Mouse (Mus musculus): ENCODE results near the gene Lsg1. TPM values are rescaled to one million over a fixed set of nuclear protein-coding genes. Genes with fewer than 3 reads are reported as not detected.

Gene Lsg1
- polyA plus RNA-seq, 1 experiment from 2014 or later: 62.2 TPM

- Histone ChIP-seq H3K9ac (replicated peaks; ENCODE audit: low read length) (peak overlapping the region; percentile 78), H3K36me3 (ENCODE audit: insufficient read depth, low read length) (peaks cover 32% of the 10 kb centered on the region), H3K4me2 (replicated peaks; ENCODE audit: low read depth, low read length) (peak overlapping the region; percentile 97), H3K27me3 (ENCODE audit: insufficient read depth, low read length) (no peaks in the 10 kb centered on the region), H3K9me3 (ENCODE audit: low read length) (no peaks in the 10 kb centered on the region), H3K27ac (ENCODE audit: low read length) (peak overlapping the region; percentile 60), H3K4me1 (ENCODE audit: insufficient read depth, low read length) (peaks cover 12% of the 10 kb centered on the region), H3K4me3 (ENCODE audit: low read length) (peak overlapping the region; percentile 85)
- ATAC-seq (ENCODE audit: low FRiP score, low TSS enrichment): no peak
- WGBS: 3% methylated on average over 19 of the region's 19 CpGs
Observed at GRCm38 (mm10) chr16:30586935-30587493, 378 bp downstream of the Lsg1 start.

GRCm38 (mm10) chr16:30580765-30581164 lies 6.6 kb downstream of the Lsg1 start:
- 85% methylated on average over 5 of the region's 5 CpGs for WGBS
- ATAC-seq (ENCODE audit: low FRiP score, low TSS enrichment): no peak

GRCm38 (mm10) chr16:30576392-30576791 lies 11.0 kb downstream of the Lsg1 start:
- peaks cover 72% of the 10 kb centered on the region for H3K36me3 ChIP-seq (ENCODE audit: insufficient read depth, low read length)
- no peak overlapping the region for H3K27ac ChIP-seq (ENCODE audit: low read length)
- no peak overlapping the region for H3K4me2 ChIP-seq (replicated peaks; ENCODE audit: low read depth, low read length)
- H3K4me3 ChIP-seq (ENCODE audit: low read length): no peak overlapping the region
- H3K4me1 ChIP-seq (ENCODE audit: insufficient read depth, low read length): no peaks in the 10 kb centered on the region
- no peak overlapping the region for H3K9ac ChIP-seq (replicated peaks; ENCODE audit: low read length)
- ATAC-seq (ENCODE audit: low FRiP score, low TSS enrichment): no peak
- H3K9me3 ChIP-seq (ENCODE audit: low read length): no peaks in the 10 kb centered on the region
- H3K27me3 ChIP-seq (ENCODE audit: insufficient read depth, low read length): no peaks in the 10 kb centered on the region
- WGBS: 85% methylated on average over 1 of the region's 1 CpGs

More at GRCm38 (mm10) chr16:30580765-30581164, 6.6 kb downstream of the Lsg1 start:
- Histone ChIP-seq H3K9me3 (ENCODE audit: low read length) (no peaks in the 10 kb centered on the region), H3K27ac (ENCODE audit: low read length) (no peak overlapping the region), H3K27me3 (ENCODE audit: insufficient read depth, low read length) (no peaks in the 10 kb centered on the region), H3K36me3 (ENCODE audit: insufficient read depth, low read length) (peaks cover 82% of the 10 kb centered on the region), H3K4me1 (ENCODE audit: insufficient read depth, low read length) (no peaks in the 10 kb centered on the region), H3K9ac (replicated peaks; ENCODE audit: low read length) (no peak overlapping the region), H3K4me3 (ENCODE audit: low read length) (no peak overlapping the region), H3K4me2 (replicated peaks; ENCODE audit: low read depth, low read length) (no peak overlapping the region)

- Histone ChIP-seq H3K4me2 (replicated peaks; ENCODE audit: low read depth, low read length) (no peak overlapping the region), H3K4me3 (ENCODE audit: low read length) (no peak overlapping the region), H3K27me3 (ENCODE audit: insufficient read depth, low read length) (no peaks in the 10 kb centered on the region), H3K27ac (ENCODE audit: low read length) (no peak overlapping the region), H3K9ac (replicated peaks; ENCODE audit: low read length) (no peak overlapping the region), H3K36me3 (ENCODE audit: insufficient read depth, low read length) (peaks cover 76% of the 10 kb centered on the region), H3K9me3 (ENCODE audit: low read length) (no peaks in the 10 kb centered on the region), H3K4me1 (ENCODE audit: insufficient read depth, low read length) (no peaks in the 10 kb centered on the region)
- ATAC-seq (ENCODE audit: low FRiP score, low TSS enrichment): no peak
- 86% methylated on average over 7 of the region's 7 CpGs for WGBS
Observed at GRCm38 (mm10) chr16:30575815-30576214, 11.6 kb downstream of the Lsg1 start.

- no peaks in the 10 kb centered on the region for H3K9me3 ChIP-seq (ENCODE audit: low read length)
- ATAC-seq (ENCODE audit: low FRiP score, low TSS enrichment): no peak
- H3K9ac ChIP-seq (replicated peaks; ENCODE audit: low read length): no peak overlapping the region
- H3K36me3 ChIP-seq (ENCODE audit: insufficient read depth, low read length): peaks cover 76% of the 10 kb centered on the region
- H3K27me3 ChIP-seq (ENCODE audit: insufficient read depth, low read length): no peaks in the 10 kb centered on the region
- H3K27ac ChIP-seq (ENCODE audit: low read length): no peak overlapping the region
- H3K4me2 ChIP-seq (replicated peaks; ENCODE audit: low read depth, low read length): no peak overlapping the region
- 57% methylated on average over 4 of the region's 4 CpGs for WGBS
- no peak overlapping the region for H3K4me3 ChIP-seq (ENCODE audit: low read length)
- H3K4me1 ChIP-seq (ENCODE audit: insufficient read depth, low read length): no peaks in the 10 kb centered on the region
Observed at GRCm38 (mm10) chr16:30572239-30572638, 15.2 kb downstream of the Lsg1 start.

- Histone ChIP-seq H3K9ac (replicated peaks; ENCODE audit: low read length) (no peak overlapping the region), H3K9me3 (ENCODE audit: low read length) (no peaks in the 10 kb centered on the region), H3K27me3 (ENCODE audit: insufficient read depth, low read length) (no peaks in the 10 kb centered on the region), H3K4me1 (ENCODE audit: insufficient read depth, low read length) (no peaks in the 10 kb centered on the region), H3K36me3 (ENCODE audit: insufficient read depth, low read length) (peaks cover 77% of the 10 kb centered on the region), H3K4me3 (ENCODE audit: low read length) (no peak overlapping the region), H3K4me2 (replicated peaks; ENCODE audit: low read depth, low read length) (no peak overlapping the region), H3K27ac (ENCODE audit: low read length) (no peak overlapping the region)
- no peak for ATAC-seq (ENCODE audit: low FRiP score, low TSS enrichment)
- 96% methylated on average over 5 of the region's 5 CpGs for WGBS
Observed at GRCm38 (mm10) chr16:30571378-30571777, 16.0 kb downstream of the Lsg1 start.

GRCm38 (mm10) chr16:30570173-30570572 lies 17.2 kb downstream of the Lsg1 start:
- H3K4me2 ChIP-seq (replicated peaks; ENCODE audit: low read depth, low read length): no peak overlapping the region
- 94% methylated on average over 4 of the region's 4 CpGs for WGBS
- H3K27me3 ChIP-seq (ENCODE audit: insufficient read depth, low read length): no peaks in the 10 kb centered on the region
- no peak overlapping the region for H3K27ac ChIP-seq (ENCODE audit: low read length)
- H3K4me3 ChIP-seq (ENCODE audit: low read length): no peak overlapping the region
- peaks cover 76% of the 10 kb centered on the region for H3K36me3 ChIP-seq (ENCODE audit: insufficient read depth, low read length)
- H3K9ac ChIP-seq (replicated peaks; ENCODE audit: low read length): no peak overlapping the region
- ATAC-seq (ENCODE audit: low FRiP score, low TSS enrichment): no peak
- H3K4me1 ChIP-seq (ENCODE audit: insufficient read depth, low read length): no peaks in the 10 kb centered on the region
- H3K9me3 ChIP-seq (ENCODE audit: low read length): no peaks in the 10 kb centered on the region

GRCm38 (mm10) chr16:30565631-30566030 lies 21.8 kb downstream of the Lsg1 start:
- peaks cover 85% of the 10 kb centered on the region for H3K36me3 ChIP-seq (ENCODE audit: insufficient read depth, low read length)
- H3K27ac ChIP-seq (ENCODE audit: low read length): no peak overlapping the region
- H3K4me2 ChIP-seq (replicated peaks; ENCODE audit: low read depth, low read length): no peak overlapping the region
- no peaks in the 10 kb centered on the region for H3K27me3 ChIP-seq (ENCODE audit: insufficient read depth, low read length)
- H3K4me1 ChIP-seq (ENCODE audit: insufficient read depth, low read length): no peaks in the 10 kb centered on the region
- H3K9me3 ChIP-seq (ENCODE audit: low read length): no peaks in the 10 kb centered on the region
- ATAC-seq (ENCODE audit: low FRiP score, low TSS enrichment): no peak
- H3K4me3 ChIP-seq (ENCODE audit: low read length): no peak overlapping the region
- 89% methylated on average over 6 of the region's 6 CpGs for WGBS
- H3K9ac ChIP-seq (replicated peaks; ENCODE audit: low read length): no peak overlapping the region

- H3K27me3 ChIP-seq (ENCODE audit: insufficient read depth, low read length): no peaks in the 10 kb centered on the region
- peaks cover 78% of the 10 kb centered on the region for H3K36me3 ChIP-seq (ENCODE audit: insufficient read depth, low read length)
- no peak overlapping the region for H3K4me3 ChIP-seq (ENCODE audit: low read length)
- no peaks in the 10 kb centered on the region for H3K4me1 ChIP-seq (ENCODE audit: insufficient read depth, low read length)
- no peak for ATAC-seq (ENCODE audit: low FRiP score, low TSS enrichment)
- no peak overlapping the region for H3K27ac ChIP-seq (ENCODE audit: low read length)
- 93% methylated on average over 4 of the region's 4 CpGs for WGBS
- no peak overlapping the region for H3K4me2 ChIP-seq (replicated peaks; ENCODE audit: low read depth, low read length)
- peaks cover 11% of the 10 kb centered on the region for H3K9me3 ChIP-seq (ENCODE audit: low read length)
- H3K9ac ChIP-seq (replicated peaks; ENCODE audit: low read length): no peak overlapping the region
Observed at GRCm38 (mm10) chr16:30560601-30561000, 26.8 kb downstream of the Lsg1 start.

- Histone ChIP-seq H3K27ac (ENCODE audit: low read length) (no peak overlapping the region), H3K4me2 (replicated peaks; ENCODE audit: low read depth, low read length) (no peak overlapping the region), H3K4me3 (ENCODE audit: low read length) (no peak overlapping the region), H3K27me3 (ENCODE audit: insufficient read depth, low read length) (no peaks in the 10 kb centered on the region), H3K4me1 (ENCODE audit: insufficient read depth, low read length) (no peaks in the 10 kb centered on the region), H3K9me3 (ENCODE audit: low read length) (peaks cover 23% of the 10 kb centered on the region), H3K9ac (replicated peaks; ENCODE audit: low read length) (no peak overlapping the region), H3K36me3 (ENCODE audit: insufficient read depth, low read length) (peaks cover 75% of the 10 kb centered on the region)
- no peak for ATAC-seq (ENCODE audit: low FRiP score, low TSS enrichment)
- 90% methylated on average over 5 of the region's 5 CpGs for WGBS
Observed at GRCm38 (mm10) chr16:30559312-30559992, 27.9 kb downstream of the Lsg1 start.
